Mouse (Mus musculus) heart, postnatal 10 days (tissue): Measurements from ENCODE around the gene Rep15. TPM values are rescaled to one million over a fixed set of nuclear protein-coding genes. Genes with fewer than 3 reads are reported as not detected.

ENCODE experiments used
- DNase-seq, 2 experiments: peaks; one replicate each; pipeline ENCODE4 v3.0.0; 2021
- intact Hi-C: fragments of 180-260 bp; cut with DNase I; formaldehyde crosslinking; loops from one replicate; pipeline ENCODE4 v1.15.1; 2025
- total RNA-seq, 2 experiments: library from RNA; stranded (reverse); gene quantifications; 2 replicates each; pipeline ENCODE4 v1.2.3; 2021

Gene Rep15
- total RNA-seq: 1 to 10 TPM; 1.1 to 1.3 TPM

DNA sequence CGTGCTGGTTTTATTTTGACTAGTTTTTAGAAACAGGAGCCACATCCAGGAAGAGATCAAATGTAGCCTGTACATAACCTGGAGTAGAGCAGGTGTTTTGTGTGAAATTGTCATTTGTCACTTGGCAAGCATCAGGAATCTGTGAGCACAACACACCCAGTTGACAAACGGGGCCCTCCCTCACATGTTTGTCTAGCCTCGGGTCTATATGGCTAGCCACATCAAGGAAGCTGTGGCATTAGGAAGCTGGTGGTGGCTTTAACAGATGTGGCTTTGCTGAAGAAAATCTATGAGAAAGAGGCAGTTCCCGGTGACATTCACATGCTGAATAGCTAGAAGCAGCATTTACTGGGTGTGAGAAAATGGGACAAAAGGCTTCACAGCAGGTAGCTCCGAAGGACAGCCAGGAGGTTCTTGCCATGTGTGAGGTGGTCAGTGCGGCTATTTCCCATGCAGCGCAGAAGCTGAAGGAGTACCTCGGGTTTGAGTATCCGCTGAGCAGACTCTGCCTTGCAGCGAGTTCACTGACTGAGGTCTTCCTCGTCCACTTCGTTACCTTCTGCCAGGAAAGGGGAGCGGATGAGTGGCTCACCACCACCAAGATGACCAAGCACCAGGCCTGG, at the start of gene Rep15:
TSS of gene Rep15 (plus strand) at position 282 of the 623 bp plus-strand sequence.
- intact Hi-C loops: no loop called here
- DNase-seq: no peak

DNA sequence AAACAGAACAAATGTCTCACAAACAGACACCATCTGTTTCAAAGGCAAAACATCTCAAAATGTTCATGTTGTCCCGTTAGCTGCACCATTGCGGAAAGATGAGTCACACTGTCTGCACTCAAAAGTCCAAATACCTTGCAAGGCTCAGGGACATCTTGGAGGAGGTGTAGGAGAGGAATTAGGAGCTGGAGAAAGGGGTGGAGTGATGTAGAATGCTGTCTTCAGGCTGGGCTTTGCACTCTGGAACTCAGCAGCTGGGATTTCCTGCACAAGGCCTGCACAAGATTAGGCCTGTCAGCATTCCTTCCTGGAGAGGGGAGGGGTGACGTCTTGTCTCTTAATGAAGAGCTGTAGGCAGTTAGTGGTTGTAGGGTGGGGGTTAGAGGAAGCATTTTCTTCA, 47.8 kb upstream of the Rep15 start:
- no peak for DNase-seq
- intact Hi-C loops: no loop called here

DNA sequence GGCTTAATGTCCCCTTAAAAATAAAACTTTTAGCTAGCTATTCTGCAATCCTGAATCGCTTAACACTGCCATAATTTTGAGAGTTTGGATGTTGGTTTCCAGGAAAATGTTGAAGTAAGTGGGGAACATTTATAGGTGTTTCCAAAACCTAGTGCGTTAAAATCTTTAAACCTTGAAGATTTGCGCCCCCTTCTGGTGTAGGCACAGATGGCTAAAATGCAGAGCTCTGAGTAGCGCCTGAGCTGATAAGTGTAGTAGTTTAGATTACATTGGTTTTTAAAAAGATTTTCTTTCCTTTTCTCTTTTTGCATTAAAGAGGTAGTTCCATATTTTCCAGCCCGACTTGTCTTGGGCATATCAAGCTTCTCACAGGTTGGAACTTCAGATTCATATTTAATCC, 38.1 kb upstream of the Rep15 start:
- DNase-seq: peak; percentile 71 to 84
- intact Hi-C loops: loop anchor here (1.0 to 2.0 kb wide), 2 partner anchors 161 to 169 kb away; no protein-coding TSS in a partner anchor

DNA sequence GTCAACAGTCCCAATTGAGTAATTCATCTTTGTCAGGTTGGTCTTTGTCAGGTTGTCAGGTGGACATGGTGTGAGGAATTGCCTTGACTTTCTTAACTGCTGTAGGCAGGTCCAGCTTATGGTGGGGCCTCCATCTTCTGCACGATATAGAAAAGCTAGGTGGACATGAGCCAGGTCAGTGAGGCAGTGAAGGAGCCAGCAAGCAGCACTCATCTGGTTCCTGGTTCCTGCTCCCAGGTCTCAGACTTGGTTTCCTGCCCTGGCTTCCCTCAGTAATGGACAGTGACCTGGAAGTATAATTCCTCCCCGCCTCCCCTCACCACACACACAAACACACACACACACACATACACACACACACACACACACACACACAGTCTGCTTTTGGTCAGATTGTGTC, 37.0 kb upstream of the Rep15 start:
- intact Hi-C loops: loop anchor here (2.0 kb wide), 1 partner anchor 171 kb away; no protein-coding TSS in a partner anchor
- no peak for DNase-seq

DNA sequence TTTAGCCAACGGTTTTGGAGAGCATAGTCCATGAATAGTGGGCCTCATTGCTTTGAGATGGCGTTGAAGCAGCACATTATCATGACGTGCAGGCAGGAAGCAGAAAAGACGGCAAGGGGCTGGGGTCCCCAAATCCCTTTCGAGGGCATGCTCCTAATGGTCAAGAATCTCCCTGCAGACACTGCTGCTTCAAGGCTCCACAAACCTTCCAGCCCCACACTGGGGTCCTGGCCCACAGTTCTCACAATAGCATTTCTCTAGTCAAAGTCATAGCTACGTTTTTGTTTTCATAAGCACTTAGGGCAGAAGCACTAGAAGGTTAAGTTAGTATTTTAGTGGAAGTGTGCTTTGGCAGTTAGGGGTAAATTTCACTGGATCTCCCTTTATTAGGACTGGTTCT, 36.5 kb upstream of the Rep15 start:
- intact Hi-C loops: loop anchor here (2.0 kb wide), 1 partner anchor 171 kb away; no protein-coding TSS in a partner anchor
- DNase-seq: no peak

DNA sequence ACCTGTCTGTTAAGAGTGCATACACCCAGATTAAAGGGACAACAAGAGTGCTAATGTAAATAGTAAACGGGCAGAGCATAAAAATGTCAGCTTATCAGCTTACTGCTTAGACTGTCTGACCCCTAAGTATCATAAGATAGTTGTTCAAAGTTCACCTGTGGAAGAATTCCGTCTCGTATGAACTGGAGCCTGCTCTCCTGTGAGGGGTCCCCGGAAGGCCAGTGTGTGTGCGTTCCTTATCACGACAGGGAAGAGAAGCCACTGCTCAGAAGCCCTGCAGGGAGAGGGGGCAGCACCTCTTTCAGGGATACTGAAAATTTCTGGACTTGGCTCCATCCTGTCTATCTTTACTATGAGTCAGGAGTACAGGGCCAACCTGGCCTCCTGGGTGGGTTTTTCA, 35.4 kb upstream of the Rep15 start:
- intact Hi-C loops: no loop called here

DNA sequence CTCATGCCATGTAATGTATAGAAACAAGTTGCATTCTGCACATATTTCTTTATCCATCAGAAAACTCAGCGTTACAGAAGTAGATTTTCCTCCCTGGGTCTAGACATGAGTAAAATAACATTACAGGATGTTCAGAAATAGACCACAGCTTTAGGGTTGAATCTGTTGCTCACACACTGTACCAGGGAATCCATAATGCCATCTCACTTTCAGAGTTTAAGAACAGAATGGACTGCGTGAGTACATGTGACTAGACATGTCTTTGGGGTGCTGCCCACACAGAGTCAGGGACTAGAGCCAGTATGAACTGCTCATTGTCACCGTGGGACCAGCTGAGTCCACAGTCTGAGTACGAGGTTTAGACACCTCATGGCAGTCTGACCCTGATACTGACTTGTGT, 33.7 kb upstream of the Rep15 start:
- no peak for DNase-seq
- intact Hi-C loops: no loop called here

More for the DNA sequence above, 35.4 kb upstream of the Rep15 start:
- no peak for DNase-seq

DNA sequence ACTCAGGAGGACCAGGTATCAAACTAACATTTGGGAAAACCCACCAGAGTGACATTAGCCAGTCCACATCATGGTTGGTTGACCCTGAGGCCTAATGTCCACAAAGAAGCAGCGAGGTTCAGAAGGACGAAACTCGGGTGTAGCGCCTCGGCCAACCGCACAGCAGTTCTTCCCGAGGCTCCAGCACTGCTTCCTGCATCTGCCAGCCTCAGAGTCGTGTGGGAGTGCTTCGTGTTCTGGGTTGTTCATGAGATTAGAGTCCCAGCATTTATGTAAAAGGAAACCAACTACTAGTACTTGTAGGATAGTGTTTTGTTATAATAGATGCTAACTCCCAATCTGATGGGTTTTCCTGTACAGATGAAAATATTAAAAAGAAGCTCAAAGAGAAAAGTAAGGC, 33.1 kb upstream of the Rep15 start:
- intact Hi-C loops: no loop called here
- no peak for DNase-seq

DNA sequence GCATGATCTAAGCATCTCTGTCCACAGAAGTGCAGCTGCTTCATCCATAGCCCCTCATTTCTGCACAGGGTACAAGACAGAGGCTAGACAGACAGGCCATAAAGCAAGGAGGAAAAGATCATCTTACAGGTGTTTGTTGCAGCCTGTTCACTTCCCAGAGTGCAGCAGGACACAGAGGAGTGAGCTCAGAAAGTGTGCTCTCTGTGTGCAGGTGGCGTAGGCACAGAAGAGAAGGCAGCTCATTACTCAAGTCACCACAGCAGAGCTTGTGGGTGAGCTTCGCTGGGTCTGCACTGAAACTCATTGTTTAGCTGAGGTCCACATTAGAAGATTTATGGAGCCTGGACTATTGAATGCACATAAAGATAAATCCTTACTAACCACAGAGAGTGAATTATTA, 32.6 kb upstream of the Rep15 start:
- intact Hi-C loops: no loop called here
- DNase-seq: no peak

DNA sequence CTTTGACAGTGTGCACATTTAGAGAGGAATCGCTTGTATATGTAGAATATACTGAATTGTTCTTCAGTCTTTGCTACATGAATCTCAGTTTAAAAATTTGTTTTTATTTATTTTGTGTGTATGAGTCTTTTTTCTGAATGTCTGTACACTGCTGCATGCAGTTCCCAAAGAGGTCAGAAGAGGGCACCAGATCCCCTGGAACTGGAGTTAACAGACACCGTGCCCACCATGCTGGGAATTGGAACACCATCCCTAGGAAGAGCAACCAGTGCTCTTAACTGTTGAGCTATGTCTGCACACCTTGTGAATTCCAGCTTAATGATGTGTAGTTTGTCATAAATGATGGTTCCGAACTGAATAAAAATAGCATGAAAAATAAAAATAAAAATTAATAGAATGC, 24.2 kb upstream of the Rep15 start:
- DNase-seq: peak in 1 of 2 experiments; percentile 67
- intact Hi-C loops: loop anchor here (5.0 kb wide), 2 partner anchors 804 to 944 kb away; no protein-coding TSS in a partner anchor

DNA sequence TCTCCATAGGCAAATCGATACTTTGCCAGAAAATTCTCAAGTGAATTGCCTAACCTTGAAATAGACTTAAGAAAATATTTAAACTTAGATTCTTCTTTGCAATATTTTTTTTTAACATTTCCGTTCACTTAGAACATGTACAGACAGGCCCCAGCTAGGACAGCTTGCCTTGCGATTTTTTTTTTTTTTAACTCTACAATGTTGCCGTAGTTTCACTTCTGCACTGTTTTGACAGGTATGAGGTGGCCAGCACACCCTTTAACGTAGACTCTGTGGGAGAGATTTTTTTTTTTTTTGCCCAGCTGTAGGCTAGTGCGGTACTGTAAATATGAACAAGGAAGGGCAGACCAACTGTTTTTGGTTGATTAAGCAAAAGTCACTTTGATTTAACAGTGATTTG, 22.0 kb upstream of the Rep15 start:
- DNase-seq: no peak
- intact Hi-C loops: no loop called here

DNA sequence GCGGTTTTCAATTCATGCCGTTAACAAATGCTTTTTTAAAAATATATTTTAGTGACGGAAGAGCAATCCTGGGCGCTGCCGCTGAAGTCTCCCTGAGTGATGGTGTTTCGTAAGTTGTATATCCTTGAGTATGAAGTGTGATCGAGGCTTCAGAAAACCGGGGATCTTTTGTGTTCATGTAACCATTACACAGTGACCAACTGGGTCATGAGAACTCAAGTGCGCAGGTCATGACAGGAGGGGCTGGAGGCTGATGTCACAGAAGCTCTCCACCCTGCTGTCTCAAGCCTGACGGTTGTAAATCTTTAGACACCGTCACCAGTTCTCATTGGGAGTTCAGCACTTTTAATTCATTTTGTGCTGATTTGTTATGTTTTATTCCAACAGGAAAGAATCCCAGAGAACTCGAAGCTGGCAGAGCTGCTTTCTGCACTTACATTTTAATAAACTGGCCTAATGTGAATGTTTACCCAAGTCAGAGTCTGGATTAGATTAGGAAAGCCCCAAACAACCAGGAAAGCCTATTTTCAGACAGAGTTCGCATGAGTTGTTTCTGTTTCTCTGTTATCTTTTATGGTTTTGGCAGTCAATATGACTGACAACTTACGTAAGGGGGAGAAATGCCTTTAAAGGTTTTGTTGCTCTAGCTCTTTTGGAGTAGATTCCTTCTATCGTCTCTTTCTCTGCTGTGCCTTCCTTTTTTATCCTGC, 21.4 kb upstream of the Rep15 start:
- intact Hi-C loops: no loop called here
- DNase-seq: no peak

DNA sequence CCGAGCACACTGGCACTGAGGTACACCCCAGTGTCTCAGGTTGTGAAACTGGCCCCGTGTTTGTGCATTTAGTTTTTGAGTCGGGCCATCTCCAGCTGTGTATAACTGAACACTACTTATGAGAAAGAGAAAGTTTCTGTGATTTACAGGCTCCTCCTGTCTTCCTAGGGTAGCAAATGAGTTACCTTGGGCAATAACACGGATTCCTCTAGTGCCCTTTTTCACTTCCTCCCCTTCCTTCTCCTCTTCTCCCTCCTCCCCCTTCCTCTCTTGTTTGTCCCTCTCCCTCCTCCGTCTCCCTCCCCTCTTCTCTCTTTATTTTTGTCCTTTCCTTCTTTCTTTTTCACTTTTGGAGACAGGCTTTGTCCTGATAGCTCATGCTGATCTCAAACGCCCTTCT, 20.8 kb upstream of the Rep15 start:
- intact Hi-C loops: no loop called here
- no peak for DNase-seq

DNA sequence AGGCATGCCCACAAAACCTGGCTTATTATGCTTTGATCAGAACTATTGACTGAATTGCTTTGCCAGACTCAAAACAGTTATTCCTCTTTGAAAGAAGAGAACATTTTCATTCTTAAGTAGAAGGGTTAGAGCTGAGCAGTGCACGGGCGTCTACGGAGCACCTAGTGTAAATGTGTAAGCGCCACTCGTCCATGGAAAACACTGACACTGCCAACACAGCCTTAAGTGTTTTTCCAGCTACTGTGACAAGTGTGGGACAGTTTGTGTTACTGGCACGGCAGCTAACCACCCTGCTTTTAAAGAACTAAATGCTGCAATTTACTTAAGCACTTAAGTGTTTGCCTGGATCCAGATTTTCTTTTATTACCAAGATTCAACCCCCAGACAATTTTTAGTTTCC, 20.4 kb upstream of the Rep15 start:
- intact Hi-C loops: no loop called here
- no peak for DNase-seq

DNA sequence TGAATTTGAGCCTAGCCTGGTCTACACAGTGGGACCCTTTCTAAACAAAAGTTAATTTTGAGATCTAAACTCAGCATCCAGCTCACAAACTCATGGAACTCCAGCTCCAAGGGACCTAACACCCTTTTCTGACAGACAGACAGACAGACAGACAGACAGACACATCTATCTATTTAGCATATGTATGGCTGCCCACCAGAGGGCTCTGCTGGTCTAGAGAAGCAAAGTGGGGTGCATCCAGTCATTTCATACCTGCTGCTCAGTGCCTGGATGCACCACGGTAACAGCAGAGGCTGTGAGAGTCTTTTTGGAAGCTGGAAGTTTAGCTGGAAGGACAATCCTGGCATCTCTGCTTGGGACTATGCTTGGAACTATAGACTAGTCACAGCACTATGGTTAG, 18.8 kb upstream of the Rep15 start:
- intact Hi-C loops: no loop called here
- DNase-seq: peak in 1 of 2 experiments; percentile 17

DNA sequence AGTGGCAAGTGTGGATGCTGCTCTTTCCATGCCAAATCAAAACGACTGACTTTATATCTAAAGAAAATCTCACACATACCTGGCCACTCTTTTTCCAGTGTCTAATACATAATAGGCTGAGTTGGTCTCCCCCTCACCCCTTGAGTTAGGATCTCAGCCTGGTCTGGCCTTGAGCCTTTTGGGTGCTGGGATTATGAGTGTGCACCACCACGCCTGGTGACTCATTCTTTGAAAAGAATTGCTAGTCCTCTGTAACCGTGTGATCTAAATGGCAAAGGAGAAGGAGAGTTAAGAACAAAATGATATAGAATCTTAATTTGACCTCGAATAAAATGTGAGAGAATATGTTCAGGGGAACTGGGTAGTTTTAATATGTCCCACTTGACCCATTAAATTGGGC, 14.5 kb upstream of the Rep15 start:
- intact Hi-C loops: loop anchor here (5.0 kb wide), 2 partner anchors 99 to 224 kb away; no protein-coding TSS in a partner anchor
- no peak for DNase-seq

DNA sequence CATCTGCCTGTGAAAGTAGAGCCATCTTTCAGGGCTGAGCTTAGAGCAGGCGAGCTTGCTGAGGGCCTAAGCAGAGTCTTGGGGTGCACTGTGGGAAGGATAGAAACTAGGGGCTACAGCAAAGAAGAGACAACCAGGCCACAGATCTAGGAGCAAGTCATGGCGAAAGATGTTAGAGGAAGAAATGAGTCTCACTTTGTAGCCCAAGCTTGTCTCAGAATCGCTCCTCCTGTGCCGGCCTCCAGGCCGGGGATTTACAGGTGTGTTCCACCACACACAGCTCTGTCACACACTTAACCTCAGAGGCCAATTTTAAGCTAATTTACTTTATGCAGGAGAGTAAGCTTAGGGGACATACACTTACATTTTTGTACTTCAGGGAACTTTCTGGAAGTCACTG, 14.0 kb upstream of the Rep15 start:
- no peak for DNase-seq
- intact Hi-C loops: loop anchor here (5.0 kb wide), 2 partner anchors 99 to 224 kb away; no protein-coding TSS in a partner anchor

DNA sequence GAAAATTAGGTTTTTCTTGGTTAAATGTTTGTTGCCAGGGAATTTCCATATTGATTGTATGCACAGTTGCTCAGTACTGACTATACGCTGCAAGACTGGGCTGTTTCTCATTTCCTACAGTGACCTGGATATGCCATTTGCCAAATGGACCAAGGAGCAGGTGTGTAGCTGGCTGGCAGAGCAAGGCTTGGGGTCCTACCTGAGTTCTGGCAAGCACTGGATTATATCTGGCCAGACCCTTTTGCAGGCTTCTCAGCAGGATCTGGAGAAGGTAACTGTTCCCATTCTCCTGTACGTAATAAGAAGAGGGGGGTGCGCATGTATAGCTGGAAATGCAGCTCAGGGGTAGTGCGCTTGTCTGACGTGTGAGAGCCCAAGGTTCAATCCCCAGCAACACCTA, 11.2 kb upstream of the Rep15 start:
- DNase-seq: no peak
- intact Hi-C loops: no loop called here

DNA sequence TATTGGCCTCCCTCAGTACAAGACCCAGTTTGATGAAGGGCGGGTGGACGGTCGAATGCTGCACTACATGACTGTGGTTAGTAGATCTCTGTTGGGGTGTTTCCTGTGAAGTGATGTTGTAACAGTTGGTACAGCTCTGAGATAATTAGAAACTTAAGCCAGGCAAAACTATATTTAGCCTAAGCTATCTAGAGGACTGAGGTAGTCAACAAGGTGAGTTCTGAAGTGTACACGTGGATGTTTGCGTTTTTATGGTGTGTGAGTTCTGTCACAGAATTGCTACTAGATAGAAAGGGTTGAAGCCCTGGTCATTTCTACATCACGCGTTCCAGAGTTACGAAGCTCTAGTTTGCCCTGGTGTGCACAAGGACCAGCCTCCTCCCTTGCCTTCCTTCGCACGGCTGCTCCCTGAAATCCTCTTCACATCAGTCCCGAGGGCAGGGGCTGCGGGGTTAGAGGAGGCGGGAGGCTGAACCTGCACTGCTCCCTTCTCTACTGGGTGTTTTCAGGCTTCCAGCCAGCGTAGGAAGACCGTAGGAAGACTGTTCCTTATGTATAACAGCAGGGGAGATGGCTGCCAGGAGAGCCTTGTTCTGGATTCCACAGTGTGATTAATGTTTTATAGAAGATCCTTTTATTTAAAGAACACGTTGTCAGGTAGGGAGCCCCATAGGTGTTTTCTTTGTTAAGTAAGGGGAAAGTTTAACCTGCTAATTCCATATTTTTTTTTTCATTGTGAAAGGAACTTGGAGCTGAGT, 9.8 kb upstream of the Rep15 start:
- intact Hi-C loops: no loop called here
- DNase-seq: peak; percentile 37 to 51

DNA sequence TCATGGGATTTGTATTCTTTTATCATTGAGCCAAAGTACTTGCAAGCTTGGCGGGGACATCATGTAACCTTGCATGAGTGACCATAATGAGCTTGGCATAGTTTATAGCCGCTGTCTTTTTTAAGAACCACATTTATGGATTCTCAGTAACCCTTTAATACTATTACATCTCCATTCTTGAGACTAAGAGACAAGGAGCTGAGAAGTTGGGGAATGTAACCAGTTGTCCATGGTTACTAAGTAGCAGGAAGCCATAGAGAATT, 9.3 kb upstream of the Rep15 start:
- peak; percentile 35 to 40 for DNase-seq
- intact Hi-C loops: no loop called here

DNA sequence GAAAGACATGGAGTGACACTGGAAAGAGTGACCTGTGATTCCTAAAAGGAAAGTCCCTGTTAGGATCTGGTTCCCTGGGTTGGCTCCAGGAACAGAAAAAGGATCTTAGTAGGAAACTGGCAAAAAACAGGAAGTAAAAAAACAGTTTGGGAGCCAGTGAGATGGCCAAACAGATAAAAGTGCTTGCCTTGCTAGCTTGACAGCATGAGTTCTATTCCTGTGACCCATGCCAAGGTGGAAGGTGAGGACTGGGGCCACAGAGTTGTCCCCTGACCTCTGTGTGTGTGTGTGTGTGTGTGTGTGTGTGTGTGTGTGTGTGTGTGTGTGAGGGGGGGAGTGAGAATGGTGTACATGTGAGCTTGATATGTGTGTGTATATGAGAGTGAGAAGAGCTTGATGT, 8.8 kb upstream of the Rep15 start:
- intact Hi-C loops: no loop called here
- no peak for DNase-seq

DNA sequence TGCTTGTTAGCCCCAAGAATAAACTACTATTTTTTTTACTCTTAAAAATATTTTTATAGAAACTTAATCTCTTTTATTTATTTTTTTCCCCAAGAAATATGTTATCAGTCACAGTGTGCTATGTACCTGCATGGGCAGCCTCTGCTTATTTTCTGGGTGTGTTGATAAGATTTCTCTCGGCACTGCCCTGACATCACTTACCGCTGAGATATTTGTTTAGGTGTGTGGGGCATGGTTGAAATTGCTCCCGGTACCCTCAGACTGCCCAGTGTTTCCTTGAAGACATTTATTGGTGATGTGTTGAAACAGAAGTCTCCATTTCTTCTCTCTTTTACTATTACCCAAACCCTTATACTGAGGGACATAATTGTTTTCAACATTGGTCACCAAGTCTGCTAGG, 7.6 kb upstream of the Rep15 start:
- DNase-seq: no peak
- intact Hi-C loops: no loop called here
